Mouse (Mus musculus): Measurements from ENCODE around the gene Cyren. TPM values are rescaled to one million over a fixed set of nuclear protein-coding genes. Genes with fewer than 3 reads are reported as not detected.

The Cyren gene
- polyA plus RNA-seq, 1 experiment from 2014 or later, result 15.0 TPM

GRCm38 (mm10) chr6:34900990-34901389, 23.1 kb upstream of the Cyren start:
- Histone ChIP-seq H3K4me2 (no peak overlapping the region), H3K36me3 (ENCODE audit: insufficient read depth) (peaks cover 73% of the 10 kb centered on the region), H3K4me3 (ENCODE audit: low read depth, low read length) (no peak overlapping the region), H3K27me3 (ENCODE audit: insufficient read depth, low read length) (no peaks in the 10 kb centered on the region), H3K9me3 (ENCODE audit: low read depth, low read length) (no peaks in the 10 kb centered on the region), H3K27ac (ENCODE audit: low read depth) (no peak overlapping the region), H3K9ac (no peak overlapping the region), H3K4me1 (ENCODE audit: insufficient read depth) (0 out of 2 replicates have a peak, but pooled peaks cover 5% of the 10 kb centered on the region)
- 64% methylated on average over 2 of the region's 2 CpGs for WGBS
- ATAC-seq (ENCODE audit: insufficient read depth), result no peak
- TF ChIP-seq CTCF (IDR thresholded peaks at IDR 0.05; ENCODE audit: low read depth), result no peak
- no peak for DNase-seq

GRCm38 (mm10) chr6:34899127-34899526, 21.3 kb upstream of the Cyren start:
- Histone ChIP-seq H3K4me3 (ENCODE audit: low read depth, low read length) (no peak overlapping the region), H3K9me3 (ENCODE audit: low read depth, low read length) (no peaks in the 10 kb centered on the region), H3K36me3 (ENCODE audit: insufficient read depth) (peaks cover 73% of the 10 kb centered on the region), H3K4me1 (ENCODE audit: insufficient read depth) (0 out of 2 replicates have a peak, but pooled peaks cover under 1% of the 10 kb centered on the region), H3K27me3 (ENCODE audit: insufficient read depth, low read length) (no peaks in the 10 kb centered on the region), H3K4me2 (no peak overlapping the region), H3K9ac (no peak overlapping the region), H3K27ac (ENCODE audit: low read depth) (no peak overlapping the region)
- TF ChIP-seq CTCF (IDR thresholded peaks at IDR 0.05; ENCODE audit: low read depth), result no peak
- WGBS, result 81% methylated on average over 2 of the region's 2 CpGs
- DNase-seq (no peak), ATAC-seq (ENCODE audit: insufficient read depth) (no peak)

GRCm38 (mm10) chr6:34896168-34896780, 18.4 kb upstream of the Cyren start:
- H3K27ac ChIP-seq (ENCODE audit: low read depth), result no peak overlapping the region
- DNase-seq, result no peak
- 52% methylated on average over 16 of the region's 16 CpGs for WGBS
- no peaks in the 10 kb centered on the region for H3K4me1 ChIP-seq (ENCODE audit: insufficient read depth)
- ATAC-seq (ENCODE audit: insufficient read depth), result no peak
- H3K36me3 ChIP-seq (ENCODE audit: insufficient read depth), result peaks cover 92% of the 10 kb centered on the region
- no peaks in the 10 kb centered on the region for H3K9me3 ChIP-seq (ENCODE audit: low read depth, low read length)
- no peak overlapping the region for H3K4me3 ChIP-seq (ENCODE audit: low read depth, low read length)
- H3K4me2 ChIP-seq, result no peak overlapping the region
- H3K9ac ChIP-seq, result peak overlapping the region; percentile 9; the same call in 1 of the 2 replicates
- TF ChIP-seq CTCF (IDR thresholded peaks at IDR 0.05; ENCODE audit: low read depth), result no peak
- H3K27me3 ChIP-seq (ENCODE audit: insufficient read depth, low read length), result no peaks in the 10 kb centered on the region

GRCm38 (mm10) chr6:34895569-34895968, 17.7 kb upstream of the Cyren start:
- no peak for TF ChIP-seq CTCF (IDR thresholded peaks at IDR 0.05; ENCODE audit: low read depth)
- H3K9ac ChIP-seq, result no peak overlapping the region
- DNase-seq, result no peak
- no peak overlapping the region for H3K4me3 ChIP-seq (ENCODE audit: low read depth, low read length)
- no peak overlapping the region for H3K27ac ChIP-seq (ENCODE audit: low read depth)
- H3K9me3 ChIP-seq (ENCODE audit: low read depth, low read length), result no peaks in the 10 kb centered on the region
- H3K36me3 ChIP-seq (ENCODE audit: insufficient read depth), result peaks cover 92% of the 10 kb centered on the region
- ATAC-seq (ENCODE audit: insufficient read depth), result no peak
- H3K4me2 ChIP-seq, result no peak overlapping the region
- WGBS, result 83% methylated on average over 7 of the region's 7 CpGs
- H3K27me3 ChIP-seq (ENCODE audit: insufficient read depth, low read length), result no peaks in the 10 kb centered on the region
- no peaks in the 10 kb centered on the region for H3K4me1 ChIP-seq (ENCODE audit: insufficient read depth)

- no peak for ATAC-seq (ENCODE audit: insufficient read depth)
Measured at GRCm38 (mm10) chr6:34889185-34889584, 11.3 kb upstream of the Cyren start.

GRCm38 (mm10) chr6:34887131-34887850, 9.4 kb upstream of the Cyren start:
- Histone ChIP-seq H3K27me3 (ENCODE audit: insufficient read depth, low read length) (no peaks in the 10 kb centered on the region), H3K4me1 (ENCODE audit: insufficient read depth) (no peaks in the 10 kb centered on the region), H3K9me3 (ENCODE audit: low read depth, low read length) (no peaks in the 10 kb centered on the region), H3K4me2 (no peak overlapping the region), H3K27ac (ENCODE audit: low read depth) (no peak overlapping the region), H3K9ac (no peak overlapping the region), H3K4me3 (ENCODE audit: low read depth, low read length) (no peak overlapping the region), H3K36me3 (ENCODE audit: insufficient read depth) (peaks cover 93% of the 10 kb centered on the region)
- ATAC-seq (ENCODE audit: insufficient read depth) (no peak), DNase-seq (no peak)
- WGBS, result 72% methylated on average over 6 of the region's 6 CpGs
- no peak for TF ChIP-seq CTCF (IDR thresholded peaks at IDR 0.05; ENCODE audit: low read depth)

More at GRCm38 (mm10) chr6:34889185-34889584, 11.3 kb upstream of the Cyren start:
- no peak overlapping the region for H3K9ac ChIP-seq
- H3K9me3 ChIP-seq (ENCODE audit: low read depth, low read length), result no peaks in the 10 kb centered on the region
- H3K4me1 ChIP-seq (ENCODE audit: insufficient read depth), result no peaks in the 10 kb centered on the region
- H3K36me3 ChIP-seq (ENCODE audit: insufficient read depth), result peaks cover 96% of the 10 kb centered on the region
- no peak for TF ChIP-seq CTCF (IDR thresholded peaks at IDR 0.05; ENCODE audit: low read depth)
- H3K4me2 ChIP-seq, result no peak overlapping the region
- WGBS, result 60% methylated on average over 4 of the region's 4 CpGs
- no peaks in the 10 kb centered on the region for H3K27me3 ChIP-seq (ENCODE audit: insufficient read depth, low read length)
- H3K27ac ChIP-seq (ENCODE audit: low read depth), result no peak overlapping the region
- DNase-seq, result no peak
- no peak overlapping the region for H3K4me3 ChIP-seq (ENCODE audit: low read depth, low read length)

GRCm38 (mm10) chr6:34884724-34885123, 6.9 kb upstream of the Cyren start:
- ATAC-seq (ENCODE audit: insufficient read depth), result no peak
- WGBS, result 86% methylated on average over 7 of the region's 7 CpGs

More at GRCm38 (mm10) chr6:34884724-34885123, 6.9 kb upstream of the Cyren start:
- Histone ChIP-seq H3K9me3 (ENCODE audit: low read depth, low read length) (no peaks in the 10 kb centered on the region), H3K36me3 (ENCODE audit: insufficient read depth) (peaks cover 84% of the 10 kb centered on the region), H3K9ac (no peak overlapping the region), H3K4me1 (ENCODE audit: insufficient read depth) (no peaks in the 10 kb centered on the region), H3K4me3 (ENCODE audit: low read depth, low read length) (no peak overlapping the region), H3K27ac (ENCODE audit: low read depth) (no peak overlapping the region), H3K27me3 (ENCODE audit: insufficient read depth, low read length) (no peaks in the 10 kb centered on the region), H3K4me2 (no peak overlapping the region)
- no peak for DNase-seq
- TF ChIP-seq CTCF (IDR thresholded peaks at IDR 0.05; ENCODE audit: low read depth), result no peak
